10 mouse cellular contexts compared by ENCODE assay signal in genomic region chr6:80126419-80126818, GRCm38 (mm10).
"Had no signal": no experiment of that assay in that cellular context is flagged by ENCODE, and none has a peak within 500 bp of the region (broad histone marks: within the 10 kb centered on the region; RNA-seq: fewer than 3 reads in every experiment).

No protein-coding gene starts in this region.

- DNase-seq: liver, postnatal 0 days; lung, adult 2 months; lung, postnatal 14 days; lung, postnatal 36 days; thymus, adult 18-20 months; thymus, postnatal 14 days; thymus, postnatal 36 days had no signal

- ATAC-seq: liver, postnatal 0 days; lung, postnatal 0 days; midbrain, embryonic 13.5 days; midbrain, embryonic 15.5 days had no signal
